Mouse (Mus musculus) regulatory T cell (primary cell): ENCODE data around the gene Gm37240.
"Not testable (repeated sequence)": the region's sequence is repeated elsewhere in the genome, so short reads cannot be mapped to it uniquely, and the experiment has no call there.

Experiments used
- in situ Hi-C: fragments of 300-600 bp; cut with MboI, MseI; formaldehyde crosslinking; loops from one replicate; pipeline ENCODE4 v1.15.1; 2025; ENCODE audit warnings: high pct_unique_total_duplicates

The Gm37240 gene

DNA sequence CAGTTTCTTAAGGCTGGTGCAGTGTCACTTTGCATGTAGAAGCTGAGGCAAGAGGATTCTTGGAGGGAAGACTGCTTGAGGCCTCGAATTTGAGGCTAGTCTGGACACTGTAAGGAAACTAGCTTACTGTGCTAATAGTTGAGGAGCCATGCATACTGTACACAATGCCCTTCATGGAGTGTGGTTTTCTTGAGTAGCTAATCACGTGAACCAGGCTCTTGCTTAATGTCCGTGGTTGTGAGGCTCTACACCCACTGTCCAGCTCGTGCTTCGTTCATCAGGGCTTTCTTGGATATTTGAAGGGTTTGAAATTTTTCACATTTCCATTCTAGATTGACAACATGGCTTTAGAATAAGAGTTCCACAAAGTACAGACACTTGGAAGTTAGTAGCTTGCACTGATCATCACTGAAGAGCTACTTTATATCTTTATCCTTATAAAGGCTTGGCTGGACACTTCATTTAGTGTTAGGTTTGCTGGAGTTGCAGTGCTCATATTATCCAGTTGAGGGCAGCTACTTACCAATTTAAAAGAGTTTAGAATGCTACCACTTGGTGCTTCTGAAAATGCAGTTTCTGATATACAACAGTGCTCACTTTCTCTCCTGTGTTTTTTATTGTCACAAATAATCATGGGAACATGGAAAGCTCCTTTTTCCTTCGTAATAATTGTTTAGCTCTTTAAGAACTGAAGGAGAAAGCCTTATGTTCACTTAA, 965.5 kb downstream of the Gm37240 start:
- in situ Hi-C loops = no loop called here

DNA sequence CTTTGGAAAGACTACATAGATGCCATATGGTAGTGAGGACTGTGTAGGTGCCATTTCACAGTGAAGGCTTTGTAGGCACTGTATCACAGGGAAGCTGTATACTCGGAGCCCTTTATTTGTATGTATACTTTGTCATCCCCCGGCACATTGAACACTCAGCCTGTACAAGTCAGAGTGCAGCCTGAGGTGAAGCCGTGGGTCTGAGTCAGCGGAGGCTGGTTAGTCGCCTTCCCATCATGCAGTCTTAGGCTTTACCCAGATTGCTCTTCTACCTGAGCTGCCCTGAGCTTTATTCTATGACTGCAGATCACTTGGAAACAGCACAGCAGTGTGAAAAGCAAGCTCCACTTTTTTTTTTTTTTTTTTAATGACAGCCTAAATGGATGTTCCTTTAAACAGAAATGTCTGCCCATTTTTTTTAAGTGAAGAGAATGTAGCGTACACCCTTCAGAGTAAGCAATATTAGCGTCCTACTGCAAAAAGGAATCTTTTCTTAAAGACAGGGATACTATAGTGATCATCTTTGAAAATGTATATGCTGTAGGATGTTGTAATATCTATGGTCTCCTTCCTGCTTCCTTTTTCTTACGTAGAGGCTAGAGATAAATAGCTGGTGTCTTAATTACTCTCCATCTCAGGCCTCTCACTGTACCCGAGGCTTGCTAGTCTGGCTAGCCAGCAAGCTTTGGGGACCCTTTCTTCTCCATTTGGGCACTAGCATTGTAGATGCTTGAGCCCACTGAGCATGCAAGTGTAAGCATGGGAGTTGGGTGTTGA, 969.2 kb downstream of the Gm37240 start:
- in situ Hi-C loops = no loop called here

DNA sequence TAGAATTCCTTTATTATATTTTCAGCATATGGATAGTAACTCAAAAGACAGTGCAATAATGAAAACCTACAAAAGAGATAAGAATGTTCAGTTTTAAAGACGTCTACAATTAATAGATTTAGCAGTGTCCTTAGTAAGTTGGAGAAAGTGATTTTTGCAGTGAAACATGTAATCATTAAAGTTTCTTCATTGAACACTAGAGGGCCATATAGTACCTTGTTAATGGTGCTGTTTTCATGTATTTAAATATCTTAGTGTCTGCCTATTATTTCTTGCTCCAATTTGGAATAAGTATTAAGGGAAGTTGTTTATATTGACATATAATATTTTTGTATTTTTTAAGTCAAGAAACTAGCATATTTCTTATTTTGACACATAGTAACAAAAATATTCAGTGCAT, 973.0 kb downstream of the Gm37240 start:
- in situ Hi-C loops = no loop called here

DNA sequence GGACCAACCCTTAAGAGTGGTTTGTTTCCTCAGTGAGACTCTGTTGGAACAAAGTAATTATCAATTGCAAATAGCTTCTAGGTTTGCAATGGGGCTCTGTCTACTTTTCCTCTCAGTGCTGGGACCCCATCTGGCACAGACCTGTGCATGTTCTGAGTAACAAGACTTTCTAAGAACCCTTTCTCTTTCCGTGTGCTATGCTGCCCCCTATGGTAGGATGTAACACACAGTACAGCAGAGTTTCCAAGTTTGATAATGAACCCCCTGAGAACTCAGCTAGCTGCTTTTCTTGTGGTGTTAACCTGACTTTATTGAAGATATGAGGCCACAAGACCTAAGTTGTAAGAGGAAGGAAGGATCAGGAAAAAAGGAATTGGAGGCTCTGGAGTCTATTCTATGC, 980.8 kb downstream of the Gm37240 start:
- in situ Hi-C loops = no loop called here

DNA sequence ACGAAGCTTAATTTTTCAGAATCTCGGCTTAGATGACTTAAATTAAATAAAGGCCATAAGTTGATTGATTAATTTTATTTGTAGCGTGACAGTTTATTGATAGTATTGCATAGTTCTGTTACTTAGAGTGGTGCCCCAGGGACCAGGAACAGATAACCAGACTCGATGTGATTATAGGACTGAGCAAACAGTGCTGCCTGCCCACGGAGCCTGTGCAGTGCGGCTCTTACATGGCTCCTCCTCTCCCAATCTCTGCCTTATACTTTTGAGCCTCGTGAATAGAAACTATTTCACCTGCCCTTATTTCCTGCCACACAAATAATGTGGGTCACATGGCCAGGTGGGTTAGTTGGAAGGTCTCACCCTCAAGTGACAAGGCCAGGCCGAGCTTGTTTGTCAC, 989.4 kb downstream of the Gm37240 start:
- in situ Hi-C loops = no loop called here

DNA sequence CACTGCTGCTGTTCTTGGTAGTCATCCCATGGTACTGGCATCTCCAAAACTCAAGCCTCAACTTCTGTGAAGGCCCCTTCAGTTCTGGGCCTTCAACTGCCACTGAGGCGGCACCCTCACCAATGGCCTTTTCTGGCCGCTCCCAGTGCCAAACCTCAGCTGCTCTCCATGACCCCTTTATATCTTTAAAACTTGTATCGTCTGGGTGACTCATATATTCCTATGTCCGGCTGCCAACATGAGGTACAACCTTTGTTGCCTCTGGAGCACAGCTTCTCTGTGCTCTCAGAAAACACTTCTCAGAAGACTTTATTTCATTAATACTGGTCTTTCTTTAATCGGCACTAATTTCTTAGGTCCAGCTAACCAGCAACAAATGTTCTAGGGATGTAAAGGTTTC, 996.3 kb downstream of the Gm37240 start:
- in situ Hi-C loops = no loop called here

DNA sequence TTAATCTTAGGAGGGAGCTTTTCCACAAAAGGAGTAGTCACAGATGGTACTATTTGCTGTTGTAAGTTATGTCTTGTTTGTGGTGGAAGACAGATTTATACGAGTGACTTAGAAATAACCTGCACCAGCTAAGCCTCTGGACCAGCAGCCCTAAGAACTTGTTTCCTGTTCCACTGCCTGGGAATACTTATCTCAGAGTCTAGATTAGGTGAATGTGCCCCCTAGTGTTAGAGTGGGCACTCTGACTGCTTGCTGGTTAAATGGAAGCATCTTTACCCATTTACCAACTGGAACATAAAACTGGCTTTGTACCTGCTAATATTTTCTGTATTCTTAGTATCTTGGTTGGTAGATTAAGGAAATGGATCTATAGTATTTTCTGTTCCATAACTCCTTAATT, 997.7 kb downstream of the Gm37240 start:
- in situ Hi-C loops = no loop called here

DNA sequence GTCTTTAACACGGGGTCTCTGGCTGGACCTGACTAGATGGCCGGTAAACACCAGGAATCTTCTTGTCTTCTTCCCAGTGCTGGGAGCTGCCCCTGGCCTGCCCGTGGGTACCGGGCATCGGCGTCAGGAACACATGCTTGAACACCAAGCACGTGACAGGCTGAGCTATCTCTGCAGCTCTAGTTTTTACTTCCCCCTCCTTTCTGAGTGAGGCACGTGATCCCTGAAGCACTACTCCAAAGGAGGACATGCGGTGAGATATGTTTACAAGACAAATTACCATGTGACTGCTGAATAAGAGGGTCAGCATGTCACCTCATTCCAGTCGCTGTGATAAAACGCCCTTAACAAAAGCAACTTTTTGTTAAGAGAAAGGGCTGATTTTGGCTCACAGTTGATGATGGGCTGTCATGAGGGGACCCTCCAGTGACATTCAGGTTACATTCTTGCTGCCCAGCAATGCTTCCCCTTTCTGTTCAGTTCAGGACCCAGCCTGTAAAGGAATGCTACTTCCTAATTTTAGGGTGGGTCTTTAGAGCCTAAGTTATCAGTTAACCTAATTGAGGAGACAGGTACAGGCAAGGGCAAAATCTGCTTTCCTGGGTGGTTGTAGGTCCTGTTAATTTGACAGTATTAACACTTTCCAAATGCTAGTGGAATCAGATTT, 1003.4 kb downstream of the Gm37240 start:
- in situ Hi-C loops = no loop called here

DNA sequence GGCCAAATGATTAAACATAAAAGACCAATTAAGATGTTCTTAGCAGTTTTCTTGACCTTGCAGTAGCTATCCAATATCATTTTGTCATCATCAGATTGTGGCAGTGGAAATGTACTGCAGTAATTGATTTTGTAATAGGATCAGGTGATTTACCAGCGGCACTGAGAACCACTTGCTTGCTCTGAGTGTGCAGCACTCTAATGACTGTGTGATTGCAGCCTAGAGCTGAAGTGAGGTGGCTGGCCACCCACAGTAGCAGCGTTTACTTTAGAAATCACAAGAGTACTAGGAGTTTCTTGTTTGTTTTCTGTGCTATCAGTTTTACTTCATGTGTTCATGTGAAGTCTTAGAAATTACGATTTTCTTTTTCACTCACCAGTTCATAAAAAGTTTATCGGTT, 1011.1 kb downstream of the Gm37240 start:
- in situ Hi-C loops = no loop called here

DNA sequence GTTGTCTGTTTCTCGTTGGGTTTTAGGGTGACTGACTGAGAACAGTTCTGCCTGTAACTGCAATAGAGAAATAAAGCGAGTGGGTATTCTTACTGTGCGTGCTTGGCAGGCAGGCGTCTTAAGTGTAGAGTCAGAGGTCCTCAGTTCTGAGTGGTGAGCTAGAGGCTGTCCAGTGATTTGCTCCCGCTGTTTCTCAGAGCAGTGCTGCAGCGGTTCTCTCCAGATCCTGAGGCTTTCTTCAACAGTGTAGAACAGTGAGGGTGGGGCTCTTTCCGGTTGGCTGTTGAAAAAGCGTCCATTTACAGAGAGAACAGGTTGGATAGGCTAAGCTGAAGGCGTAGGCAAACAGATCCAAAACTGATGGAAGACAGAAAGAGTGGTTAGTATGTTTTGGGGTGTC, 1012.0 kb downstream of the Gm37240 start:
- in situ Hi-C loops = no loop called here

DNA sequence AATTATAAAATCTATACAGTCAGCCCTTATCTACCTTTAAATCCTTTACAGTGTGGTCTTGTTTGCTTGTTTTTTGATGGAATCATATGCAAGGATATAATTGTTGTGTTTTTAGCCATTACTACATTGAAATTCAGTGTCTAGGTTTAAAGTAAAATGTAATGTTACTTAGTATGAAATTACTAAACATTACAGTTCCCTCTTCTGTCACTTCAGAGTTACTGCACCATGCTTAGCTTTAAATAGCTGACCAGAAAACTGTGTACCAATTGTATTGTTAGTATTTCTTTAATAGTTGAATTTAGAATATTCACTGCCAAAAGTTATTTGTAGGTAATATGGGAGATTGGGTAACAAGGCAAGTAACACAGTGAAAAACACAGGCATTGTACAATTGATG, 1017.2 kb downstream of the Gm37240 start:
- in situ Hi-C loops = no loop called here

DNA sequence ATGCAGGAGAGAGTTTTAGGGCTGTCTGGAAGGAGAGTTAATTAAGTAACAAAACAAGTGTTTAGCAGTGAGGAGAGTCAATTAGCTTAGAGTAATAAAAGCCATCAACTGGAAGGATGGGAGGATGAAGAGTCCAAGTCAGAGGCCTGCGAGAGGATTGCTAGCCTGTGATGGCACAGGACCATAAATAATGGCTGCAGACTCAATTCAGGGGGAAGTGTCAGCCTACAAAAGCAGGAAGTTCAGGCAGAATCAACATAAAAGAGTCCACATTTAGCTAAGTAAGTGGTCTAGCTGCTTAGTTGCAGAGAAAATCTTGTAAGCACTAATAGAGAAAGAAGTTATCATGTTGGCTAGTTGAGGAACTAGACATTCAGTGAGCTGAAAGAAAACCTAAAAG, 1019.3 kb downstream of the Gm37240 start:
- in situ Hi-C loops = no loop called here

DNA sequence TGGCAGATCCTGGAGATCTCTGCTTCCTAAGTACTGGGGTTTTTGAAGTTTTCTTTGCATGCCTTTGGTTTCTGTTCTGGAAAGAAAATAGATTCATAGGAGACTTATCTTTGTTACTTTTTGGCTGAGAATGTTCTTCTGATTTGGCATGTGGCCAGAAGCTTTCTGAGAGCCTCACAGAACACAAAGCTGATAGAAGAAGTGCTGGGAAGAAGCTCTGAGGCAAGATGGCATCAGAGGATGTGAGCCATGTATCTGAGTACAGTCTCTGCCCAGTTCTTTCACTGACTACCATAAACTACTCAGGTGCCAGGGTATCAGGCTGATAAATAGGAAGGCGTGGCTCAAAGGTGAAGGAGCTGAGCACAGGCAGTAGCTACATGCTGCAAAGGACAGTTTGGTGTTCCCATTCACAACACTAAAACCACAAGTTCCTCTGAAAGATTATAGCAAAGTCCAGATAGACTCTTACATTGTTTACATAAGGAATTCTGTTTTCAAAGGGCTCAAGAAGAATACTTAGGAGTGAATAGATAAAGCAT, 1019.8 kb downstream of the Gm37240 start:
- in situ Hi-C loops = no loop called here

DNA sequence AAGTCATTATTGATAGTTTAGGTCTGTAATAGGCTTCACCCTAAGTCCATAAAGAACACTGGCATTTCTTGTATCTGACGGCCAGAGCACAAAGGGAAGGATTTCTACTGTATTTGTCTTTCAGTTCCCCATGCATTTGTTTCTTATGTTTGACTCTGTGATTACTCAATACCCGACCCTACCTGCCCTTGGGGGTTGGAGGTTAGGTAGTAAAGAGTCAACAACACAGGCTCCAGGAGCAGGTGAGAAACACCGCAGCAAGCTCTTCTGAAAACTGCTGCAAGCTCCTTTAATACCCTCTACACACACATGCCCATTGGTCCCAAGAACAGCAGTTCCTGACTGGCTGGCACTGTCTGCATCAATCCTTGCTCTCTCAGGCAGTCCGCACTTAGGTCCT, 1020.5 kb downstream of the Gm37240 start:
- in situ Hi-C loops = no loop called here

DNA sequence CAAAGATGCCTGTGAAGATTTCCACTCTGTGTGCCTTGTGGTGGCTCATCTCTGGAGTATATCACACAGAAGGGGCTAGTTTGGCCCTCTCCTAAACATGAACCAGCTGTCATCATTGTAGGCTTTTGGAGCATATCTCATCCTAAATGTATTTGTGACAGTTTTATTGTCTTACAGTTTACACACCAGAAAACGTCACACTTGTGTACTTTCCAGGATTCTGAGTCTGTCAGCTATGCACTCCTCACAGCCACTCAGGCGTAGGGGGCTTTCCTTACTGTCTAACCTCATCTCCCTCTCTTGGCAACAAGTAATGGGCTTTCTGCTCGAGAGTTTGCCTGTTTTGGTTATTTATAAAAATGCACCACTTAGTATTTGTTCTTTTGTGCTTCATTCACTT, 1021.6 kb downstream of the Gm37240 start:
- in situ Hi-C loops = no loop called here

DNA sequence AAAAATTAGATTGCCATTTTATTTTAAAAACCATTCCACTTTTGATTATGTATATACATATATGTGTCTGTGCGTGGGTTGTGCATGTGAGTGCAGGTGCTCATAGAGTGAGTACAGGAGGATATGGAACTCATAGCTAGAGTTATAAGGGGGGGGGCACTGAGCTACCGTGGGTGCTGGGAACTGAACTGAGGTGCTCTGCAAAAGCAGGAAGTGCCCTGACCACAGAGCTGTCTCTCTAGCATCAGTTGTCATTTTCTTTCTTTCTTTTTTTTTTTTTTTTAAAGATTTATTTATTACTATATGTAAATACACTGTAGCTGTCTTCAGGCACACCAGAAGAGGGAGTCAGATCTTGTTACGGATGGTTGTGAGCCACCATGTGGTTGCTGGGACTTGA, 1025.5 kb downstream of the Gm37240 start:
- in situ Hi-C loops = not testable (repeated sequence)

DNA sequence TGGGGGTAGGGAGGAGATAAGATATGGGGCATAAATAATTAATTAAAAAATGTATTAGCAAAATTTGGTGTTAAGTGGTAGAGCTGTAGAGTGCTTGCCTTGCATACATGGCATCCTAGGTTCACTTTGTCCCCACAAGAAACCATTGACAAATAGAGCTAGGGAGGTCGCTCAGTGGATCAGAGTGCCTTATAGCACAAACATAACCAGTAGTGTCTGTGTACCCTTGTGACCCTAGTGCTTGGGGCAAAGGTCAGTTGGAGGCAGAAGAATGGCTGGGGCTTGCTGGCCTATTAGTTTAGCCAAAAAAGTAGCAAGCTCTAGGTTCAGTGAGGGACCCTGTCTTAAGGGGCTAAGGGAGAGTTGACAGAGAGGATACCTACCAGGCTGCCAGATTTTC, 1026.6 kb downstream of the Gm37240 start:
- in situ Hi-C loops = no loop called here

DNA sequence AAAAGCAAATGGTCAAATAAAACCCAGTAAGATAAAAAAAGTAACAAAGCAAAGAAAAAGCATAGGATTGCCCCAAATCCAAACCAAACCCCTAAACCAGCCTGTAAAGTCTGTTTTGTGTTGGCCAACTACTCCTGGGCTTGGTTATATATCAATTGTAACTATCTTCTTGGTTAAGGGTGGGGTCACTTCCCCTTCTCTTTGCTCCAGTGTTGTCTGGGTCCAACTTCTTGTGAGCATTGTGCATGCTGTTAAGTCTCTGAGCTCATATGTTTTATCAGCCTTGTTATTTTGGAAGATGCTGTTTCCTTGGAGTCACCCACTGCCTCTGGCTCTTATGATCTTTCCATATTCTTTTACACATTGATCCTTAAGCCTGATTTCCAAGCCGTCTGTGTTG, 1032.9 kb downstream of the Gm37240 start:
- in situ Hi-C loops = no loop called here

DNA sequence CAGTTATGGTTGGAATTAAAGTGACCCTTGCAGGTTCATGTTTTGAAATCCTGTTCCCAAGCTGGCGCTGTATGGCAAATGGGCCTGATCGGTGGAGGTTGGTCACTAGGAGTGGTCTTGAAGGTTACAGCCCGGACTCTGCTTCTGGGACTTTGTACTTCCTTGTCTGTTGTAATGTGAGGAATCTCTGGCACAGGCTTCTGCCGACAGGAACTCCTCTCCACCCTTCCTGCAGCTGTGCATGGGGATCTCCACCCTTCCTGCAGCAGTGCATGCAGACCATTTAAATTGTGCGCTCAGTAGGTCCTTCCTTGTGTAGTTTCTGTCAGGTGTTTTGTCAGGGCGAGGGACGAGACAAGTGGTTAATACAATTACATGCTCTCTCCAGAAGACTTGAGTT, 1034.4 kb downstream of the Gm37240 start:
- in situ Hi-C loops = no loop called here

DNA sequence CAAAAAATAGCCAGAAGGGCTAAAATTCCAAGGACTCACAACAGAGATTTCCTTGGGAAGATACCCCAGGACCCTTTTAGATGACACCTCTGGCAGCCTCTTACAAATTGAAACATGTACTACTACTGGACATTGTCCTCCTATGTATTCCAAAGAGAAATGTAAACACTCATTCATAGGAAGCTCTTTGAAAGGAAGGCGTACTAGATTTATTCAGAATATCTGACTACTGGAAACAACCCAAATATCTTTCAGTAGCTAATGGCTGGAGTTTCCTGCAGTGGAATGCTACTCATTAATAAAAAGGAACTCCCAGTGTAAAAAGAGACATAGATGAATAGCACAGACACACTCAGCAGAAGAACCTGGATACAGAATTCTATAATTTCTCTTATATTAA, 1035.5 kb downstream of the Gm37240 start:
- in situ Hi-C loops = no loop called here

DNA sequence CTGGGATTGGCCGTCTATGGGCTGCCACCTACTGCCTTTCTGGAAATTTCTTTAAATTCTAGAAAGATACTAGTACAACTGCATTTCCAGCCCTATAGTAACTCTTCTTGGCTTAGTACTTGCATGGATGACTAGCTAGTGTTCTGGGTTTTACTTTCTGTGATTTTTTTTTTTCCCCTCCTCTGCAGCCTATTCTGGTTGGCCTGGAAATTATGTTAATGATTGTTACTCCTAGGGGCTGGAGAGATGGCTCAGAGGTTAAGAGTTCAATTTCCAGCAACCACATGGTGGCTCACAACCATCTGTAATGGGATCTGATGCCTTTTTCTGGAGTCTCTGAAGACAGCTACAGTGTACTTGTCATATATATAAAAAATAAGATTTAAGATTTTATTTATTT, 1036.9 kb downstream of the Gm37240 start:
- in situ Hi-C loops = no loop called here

DNA sequence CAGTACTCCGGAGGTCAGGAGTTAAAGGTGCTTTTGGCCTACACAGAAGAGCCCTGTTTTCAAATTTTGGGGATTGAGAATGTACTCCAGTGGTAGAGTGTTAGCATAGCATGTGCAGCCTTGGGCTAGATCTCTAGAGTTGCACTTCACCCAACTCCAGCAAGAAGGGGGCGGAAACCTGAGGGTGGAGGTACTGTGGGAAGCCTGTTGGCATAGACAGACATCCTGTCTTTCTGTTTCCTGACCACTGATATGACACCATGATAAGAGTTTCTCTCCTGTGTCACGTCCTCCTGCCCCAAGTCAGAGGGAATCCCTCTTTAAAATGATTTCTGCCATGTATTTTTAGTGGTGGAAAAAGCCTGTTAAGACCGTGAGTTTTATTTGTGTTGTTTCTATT, 1038.5 kb downstream of the Gm37240 start:
- in situ Hi-C loops = no loop called here

DNA sequence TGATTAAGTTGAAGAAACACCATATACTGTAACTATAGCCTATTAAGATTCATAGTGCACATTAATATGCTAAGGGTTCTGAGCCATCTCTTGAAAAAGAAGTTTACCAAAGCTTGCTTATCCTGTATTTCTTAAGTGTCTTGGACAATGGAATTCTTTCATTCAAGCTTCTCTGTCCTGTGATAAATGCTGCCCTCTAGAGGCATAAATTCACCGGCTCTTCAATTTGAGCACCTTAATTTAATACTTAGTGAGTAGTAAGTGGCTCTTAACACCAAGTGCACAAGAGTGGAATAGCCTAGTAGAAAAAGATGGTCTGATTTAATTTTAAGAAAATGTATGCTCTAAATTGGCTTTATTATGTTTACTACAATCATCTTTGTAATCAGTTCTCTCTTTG, 1043.7 kb downstream of the Gm37240 start:
- in situ Hi-C loops = no loop called here
